14 mouse cellular contexts compared by ENCODE assay signal in genomic region chrX:48365836-48366577, GRCm38 (mm10). TPM values are rescaled to one million over a fixed set of nuclear protein-coding genes. Genes with fewer than 3 reads are reported as not detected.
DNase-seq lines count a peak whose midpoint lies in the region; ATAC-seq and TF ChIP-seq lines count a peak whose summit lies in the region.
"Had no signal": no experiment of that assay in that cellular context is flagged by ENCODE, and none has a peak within 500 bp of the region (broad histone marks: within the 10 kb centered on the region; RNA-seq: fewer than 3 reads in every experiment).

No protein-coding gene starts in this region.

- ATAC-seq in kidney, postnatal 0 days (replicated peaks; ENCODE audit: low FRiP score, low read depth): no peak

- no peak overlapping the region for H3K9ac ChIP-seq in kidney, postnatal 0 days (ENCODE audit: low read depth, low read length)
- H3K9ac ChIP-seq: embryonic facial prominence, embryonic 13.5 days had no signal

- no peak overlapping the region for H3K4me3 ChIP-seq in kidney, postnatal 0 days (replicated peaks; ENCODE audit: low read depth, low read length)
- H3K4me3 ChIP-seq: embryonic facial prominence, embryonic 13.5 days; gastrocnemius, adult 2 months had no signal

- 0 out of 2 replicates have a peak, but pooled peaks cover 5% of the 10 kb centered on the region for H3K36me3 ChIP-seq in kidney, postnatal 0 days (ENCODE audit: insufficient read depth, low read length)

- no peak overlapping the region for H3K4me2 ChIP-seq in kidney, postnatal 0 days (ENCODE audit: low read length)
- H3K4me2 ChIP-seq: embryonic facial prominence, embryonic 13.5 days had no signal

- TF ChIP-seq CTCF in kidney, postnatal 0 days (IDR thresholded peaks at IDR 0.05; ENCODE audit: low read depth): no peak

- no peaks in the 10 kb centered on the region for H3K9me3 ChIP-seq in kidney, postnatal 0 days (replicated peaks; ENCODE audit: low read length)
- H3K9me3 ChIP-seq: embryonic facial prominence, embryonic 13.5 days; G1E had no signal

- no peak overlapping the region for H3K27ac ChIP-seq in kidney, postnatal 0 days
- H3K27ac ChIP-seq: embryonic facial prominence, embryonic 13.5 days; gastrocnemius, adult 2 months had no signal

- H3K27me3 ChIP-seq in kidney, postnatal 0 days (ENCODE audit: insufficient read depth, low read length): no peaks in the 10 kb centered on the region
- H3K27me3 ChIP-seq: embryonic facial prominence, embryonic 13.5 days had no signal

- DNase-seq in adrenal gland, postnatal 10 days: peak; percentile 6
- no peak for DNase-seq in adrenal gland, adult 8-10 months
- peak; percentile 14 for DNase-seq in kidney, postnatal 0 days (ENCODE audit: low spot score)
- DNase-seq in kidney, adult 8-10 months: no peak
- peak; percentile 18 for DNase-seq in ovary, postnatal 36 days (ENCODE audit: low spot score)
- no peak for DNase-seq in ovary, postnatal 10 days (ENCODE audit: low spot score)
- no peak for DNase-seq in frontal cortex, postnatal 10 days (ENCODE audit: low spot score in 2 of 2)
- DNase-seq in right cerebral cortex, adult 18-20 months: no peak
- DNase-seq: adrenal gland, adult 2 months; cerebellum, adult 11-12 months; gastrocnemius, adult 2 months; spleen, adult 18-20 months had no signal

- H3K4me1 ChIP-seq in kidney, postnatal 0 days (replicated peaks; ENCODE audit: insufficient read depth, low read length): no peaks in the 10 kb centered on the region

- 53% methylated on average over 15 of the region's 15 CpGs for WGBS in kidney, postnatal 0 days

RNA-seq across cellular contexts. Expression of gene Bcorl1, which starts 24.8 kb away (rescaled TPM):
- total RNA-seq in adrenal gland, postnatal 10 days (2021): 10 to 100 TPM in 1 of 2 experiments, 1 to 10 TPM in 1; 9.9 to 12.6 TPM
- 10 to 100 TPM; 10.7 to 13.1 (median 11.5) TPM for total RNA-seq in adrenal gland, adult 8-10 months (2022)
- 3.0 and 3.3 TPM in 2 replicates for polyA plus RNA-seq in kidney, postnatal 0 days (2015; fragmentation: Nextera tagmentation; extraction: Ambion mirVana)

Comparison
In these comparisons a context has a peak if more than half of its experiments do, and no peak if none do; other contexts are left out.
1. DNase-seq: peak in adrenal gland, postnatal 10 days (single experiment), kidney, postnatal 0 days (single experiment) and ovary, postnatal 36 days (single experiment); none in adrenal gland, adult 8-10 months (single experiment), kidney, adult 8-10 months (0 of 2), ovary, postnatal 10 days (single experiment), frontal cortex, postnatal 10 days (0 of 2) and right cerebral cortex, adult 18-20 months (single experiment).